Mouse (Mus musculus) lung, postnatal 0 days (tissue): ENCODE measurements at regions not wholly inside any gene's neighbourhood (a gene's known extent, or its start where the extent isn't known, plus 50 kb on each side); places are given as distances from the start of the nearest gene placed in this dataset.

Experiments used
- ATAC-seq: fragments of 200-750 bp; cut with Nextera tagmentation; 2 replicates; pipeline ENCODE4 v1.8.0; 2017; ENCODE audit warnings: moderate library complexity
- DNase-seq: peaks from one replicate; pipeline ENCODE4 v3.0.0-alpha.2; 2016; ENCODE audit warnings: low spot score
- H3K27ac ChIP-seq: fragments of 300-500 bp; sonication (generic); 2 replicates; pipeline ENCODE4 v1.5.1; 2014; ENCODE audit warnings: antibody characterized with exemption, mild to moderate bottlenecking, low read length, mixed read lengths
- H3K27me3 ChIP-seq: fragments of 300-500 bp; sonication (generic); replicated peaks from 2 replicates; pipeline ENCODE4 v1.6.1; 2014; ENCODE audit warnings: low read length, mixed read lengths; ENCODE audit not compliant: insufficient read depth
- H3K36me3 ChIP-seq: fragments of 300-500 bp; sonication (generic); 2 replicates; pipeline ENCODE4 v1.6.1; 2014; ENCODE audit warnings: low read length, mixed read lengths; ENCODE audit not compliant: insufficient read depth
- H3K4me1 ChIP-seq: fragments of 300-500 bp; sonication (generic); 2 replicates; pipeline ENCODE4 v1.6.1; 2014; ENCODE audit warnings: antibody characterized with exemption, low read depth, low read length, mixed read lengths; ENCODE audit not compliant: insufficient read depth
- H3K4me2 ChIP-seq: fragments of 300-500 bp; sonication (generic); replicated peaks from 2 replicates; pipeline ENCODE4 v1.6.1; 2014; ENCODE audit warnings: low read depth, mild to moderate bottlenecking, low read length, moderate library complexity, mixed read lengths
- H3K4me3 ChIP-seq: fragments of 300-500 bp; sonication (generic); 2 replicates; pipeline ENCODE4 v1.5.1; 2014; ENCODE audit warnings: low read depth, low read length
- H3K9ac ChIP-seq: fragments of 300-500 bp; sonication (generic); replicated peaks from 2 replicates; pipeline ENCODE4 v1.6.1; 2014; ENCODE audit warnings: low read depth, mild to moderate bottlenecking
- H3K9me3 ChIP-seq: fragments of 300-500 bp; sonication (generic); 2 replicates; pipeline ENCODE4 v1.6.1; 2016; ENCODE audit warnings: low read length, mixed read lengths
- CTCF ChIP-seq: IDR thresholded peaks from 2 replicates; pipeline ENCODE4 v1.5.1; 2016; ENCODE audit warnings: antibody characterized with exemption, mild to moderate bottlenecking
- EP300 ChIP-seq: IDR thresholded peaks from 2 replicates; pipeline ENCODE4 v1.6.1; 2016; ENCODE audit warnings: antibody characterized with exemption, mild to moderate bottlenecking, control low read depth
- WGBS: fragments of 180-500 bp; shearing (Covaris S2); extraction: QIAGEN DNeasy Blood & Tissue Kit; methylation state at CpG from one replicate; pipeline ENCODE4 v1.1.7; 2014; 5-methylcytosine and 5-hydroxymethylcytosine counted together

GRCm38 (mm10) chr14:81038045-81038444 lies 1054.2 kb downstream of the Olfm4 start:
- DNase-seq (peak; percentile 71), ATAC-seq (peak; percentile 96)
- WGBS, result 40% methylated on average over 3 of the region's 3 CpGs
- H3K4me3 ChIP-seq, result no peak overlapping the region
- H3K4me1 ChIP-seq, result no peaks in the 10 kb centered on the region
- no peak overlapping the region for H3K9ac ChIP-seq
- no peak overlapping the region for H3K27ac ChIP-seq
- TF ChIP-seq EP300 (no peak), CTCF (no peak)
- H3K4me2 ChIP-seq, result no peak overlapping the region
- H3K27me3 ChIP-seq, result no peaks in the 10 kb centered on the region
- H3K9me3 ChIP-seq, result no peaks in the 10 kb centered on the region
- H3K36me3 ChIP-seq, result no peaks in the 10 kb centered on the region
